Mouse (Mus musculus) heart, postnatal 0 days (tissue): ENCODE data around the gene Stat5a.

Source experiments
- CTCF ChIP-seq: IDR thresholded peaks from 2 replicates; pipeline ENCODE4 v1.5.1; 2016; ENCODE audit warnings: antibody characterized with exemption, control low read depth, low read depth
- EP300 ChIP-seq: IDR thresholded peaks from 2 replicates; pipeline ENCODE4 v1.6.1; 2016; ENCODE audit warnings: antibody characterized with exemption, low read depth

GRCm38 (mm10) chr11:100838894-100839293 is 20.3 kb upstream of the Stat5a start:
- TF ChIP-seq CTCF = no peak
- no peak for TF ChIP-seq EP300
